Mouse (Mus musculus) forebrain, embryonic 14.5 days (tissue): ENCODE results near the gene Serp2. TPM values are rescaled to one million over a fixed set of nuclear protein-coding genes. Genes with fewer than 3 reads are reported as not detected.
"Not testable (repeated sequence)": the region's sequence is repeated elsewhere in the genome, so short reads cannot be mapped to it uniquely, and the experiment has no call there.

Experiments used
- ATAC-seq: fragments of 200-750 bp; cut with Nextera tagmentation; 2 replicates; pipeline ENCODE4 v1.8.0; 2017; ENCODE audit warnings: mild to moderate bottlenecking, moderate library complexity
- DNase-seq: peaks from one replicate; pipeline ENCODE4 v3.0.0-alpha.2; 2015; ENCODE audit warnings: low spot score
- H3K27ac ChIP-seq: fragments of 300-500 bp; sonication (generic); 2 replicates; pipeline ENCODE4 v1.5.1; 2014; ENCODE audit warnings: low read depth, mild to moderate bottlenecking, control low read depth, low read length, moderate library complexity
- H3K27me3 ChIP-seq: fragments of 300-500 bp; sonication (generic); replicated peaks from 2 replicates; pipeline ENCODE4 v1.6.1; 2014; ENCODE audit warnings: low read length, control low read depth, mixed read lengths; ENCODE audit not compliant: control insufficient read depth, insufficient read depth
- H3K36me3 ChIP-seq: fragments of 300-500 bp; sonication (generic); 2 replicates; pipeline ENCODE4 v1.6.1; 2014; ENCODE audit warnings: low read length, control low read depth; ENCODE audit not compliant: control insufficient read depth, insufficient read depth
- H3K4me1 ChIP-seq: fragments of 300-500 bp; sonication (generic); 2 replicates; pipeline ENCODE4 v1.6.1; 2014; ENCODE audit warnings: antibody characterized with exemption, low read length, control low read depth; ENCODE audit not compliant: control insufficient read depth, insufficient read depth
- H3K4me2 ChIP-seq: fragments of 300-500 bp; sonication (generic); 2 replicates; pipeline ENCODE4 v1.6.1; 2014; ENCODE audit warnings: mild to moderate bottlenecking, control low read depth, low read length
- H3K4me3 ChIP-seq: fragments of 300-500 bp; sonication (generic); 2 replicates; pipeline ENCODE4 v1.5.1; 2014; ENCODE audit warnings: low read depth, low read length, control low read depth
- H3K9ac ChIP-seq: fragments of 300-500 bp; sonication (generic); 2 replicates; pipeline ENCODE4 v1.6.1; 2014; ENCODE audit warnings: mild to moderate bottlenecking, low read length, control low read depth, moderate library complexity
- H3K9me3 ChIP-seq: fragments of 300-500 bp; sonication (generic); replicated peaks from 2 replicates; pipeline ENCODE4 v1.6.1; 2016; ENCODE audit warnings: low read length, control low read depth, mixed read lengths; ENCODE audit not compliant: control insufficient read depth
- WGBS: fragments of 180-500 bp; shearing (Covaris S2); extraction: QIAGEN DNeasy Blood & Tissue Kit; methylation state at CpG from one replicate; pipeline ENCODE4 v1.1.7; 2014; 5-methylcytosine and 5-hydroxymethylcytosine counted together
- polyA plus RNA-seq: library from polyadenylated mRNA; unstranded; fragments of >200 nt; fragmentation: Nextera tagmentation; extraction: Ambion mirVana; gene quantifications from 2 replicates; pipeline ENCODE4 v1.2.1, GENCODE M21; 2014

Serp2 gene
- polyA plus RNA-seq, 1 experiment from 2014 or later = 147 TPM

DNA sequence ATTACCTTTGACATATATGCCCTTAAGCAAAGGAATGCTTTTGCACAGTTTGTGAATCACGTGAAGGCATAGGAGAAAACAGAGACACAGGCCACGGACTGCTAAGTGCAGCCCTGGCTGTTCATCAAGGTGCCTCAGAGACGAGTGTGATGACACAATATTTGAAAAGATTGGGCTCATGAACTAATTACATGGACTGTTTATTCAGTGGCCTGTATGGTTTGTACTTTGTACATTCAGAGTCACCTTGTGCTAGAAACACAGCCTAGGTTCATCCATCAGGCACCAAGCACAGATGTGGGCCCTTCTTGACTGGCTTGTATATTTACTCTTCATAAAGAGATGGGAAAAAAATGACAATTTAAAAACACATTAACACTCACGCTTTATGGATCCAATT, 9.5 kb upstream of the Serp2 start:
- H3K4me1 ChIP-seq = no peaks in the 10 kb centered on the region
- no peak overlapping the region for H3K4me2 ChIP-seq
- DNase-seq = no peak
- no peaks in the 10 kb centered on the region for H3K9me3 ChIP-seq
- H3K27me3 ChIP-seq = no peaks in the 10 kb centered on the region
- WGBS = 81% methylated on average over 4 of the region's 4 CpGs
- no peak overlapping the region for H3K9ac ChIP-seq
- no peaks in the 10 kb centered on the region for H3K36me3 ChIP-seq
- ATAC-seq = no peak
- H3K27ac ChIP-seq = no peak overlapping the region
- H3K4me3 ChIP-seq = no peak overlapping the region

DNA sequence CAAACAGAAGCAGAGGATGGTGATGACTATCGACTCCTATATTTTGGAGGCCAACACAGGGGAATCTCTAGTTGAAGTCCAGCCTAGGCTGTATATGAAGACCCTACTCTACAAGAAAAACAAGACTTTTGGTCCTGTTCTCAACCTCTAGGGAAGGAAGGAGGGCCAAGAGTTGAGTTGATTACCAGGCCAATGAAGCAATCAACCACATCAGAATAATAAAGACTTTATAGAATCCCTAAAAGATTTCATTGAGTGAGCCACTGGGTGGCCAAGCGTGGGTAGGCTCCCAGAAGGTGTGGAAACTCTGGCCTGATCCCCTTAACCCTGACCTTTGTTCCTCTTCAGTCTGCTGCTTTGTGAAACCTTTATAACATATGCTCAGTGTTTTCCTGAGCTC, 2.5 kb upstream of the Serp2 start:
- Histone ChIP-seq H3K27ac (no peak overlapping the region), H3K4me1 (no peaks in the 10 kb centered on the region), H3K36me3 (no peaks in the 10 kb centered on the region), H3K27me3 (no peaks in the 10 kb centered on the region), H3K4me2 (no peak overlapping the region), H3K9me3 (no peaks in the 10 kb centered on the region), H3K9ac (no peak overlapping the region), H3K4me3 (no peak overlapping the region)
- WGBS = 89% methylated on average over 2 of the region's 2 CpGs
- ATAC-seq (no peak), DNase-seq (no peak)

DNA sequence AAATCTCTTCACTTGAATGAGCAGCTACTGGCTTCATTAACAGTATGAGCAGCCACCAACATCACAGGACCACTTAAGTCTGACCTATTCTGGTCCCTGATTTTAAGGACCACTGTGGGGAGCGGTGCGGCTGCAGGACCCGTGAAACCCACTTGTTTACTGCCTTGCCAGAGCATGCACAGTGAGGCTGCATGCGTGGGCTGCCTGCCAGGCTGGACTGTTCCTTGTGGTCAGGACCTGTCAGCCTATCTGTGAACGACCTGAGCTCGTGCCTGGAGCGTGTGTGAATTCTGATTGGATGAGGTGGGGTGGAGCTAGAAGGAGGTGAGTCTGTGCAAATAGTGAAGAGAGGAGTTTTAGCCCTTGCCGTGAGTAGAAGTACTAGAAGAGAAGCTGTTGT, 1.5 kb upstream of the Serp2 start:
- not testable (repeated sequence) for H3K4me2 ChIP-seq, H3K27me3 ChIP-seq, ATAC-seq, H3K27ac ChIP-seq, DNase-seq, H3K9ac ChIP-seq, H3K36me3 ChIP-seq, H3K9me3 ChIP-seq, H3K4me3 ChIP-seq, H3K4me1 ChIP-seq
- WGBS = 63% methylated on average over 8 of the region's 8 CpGs

DNA sequence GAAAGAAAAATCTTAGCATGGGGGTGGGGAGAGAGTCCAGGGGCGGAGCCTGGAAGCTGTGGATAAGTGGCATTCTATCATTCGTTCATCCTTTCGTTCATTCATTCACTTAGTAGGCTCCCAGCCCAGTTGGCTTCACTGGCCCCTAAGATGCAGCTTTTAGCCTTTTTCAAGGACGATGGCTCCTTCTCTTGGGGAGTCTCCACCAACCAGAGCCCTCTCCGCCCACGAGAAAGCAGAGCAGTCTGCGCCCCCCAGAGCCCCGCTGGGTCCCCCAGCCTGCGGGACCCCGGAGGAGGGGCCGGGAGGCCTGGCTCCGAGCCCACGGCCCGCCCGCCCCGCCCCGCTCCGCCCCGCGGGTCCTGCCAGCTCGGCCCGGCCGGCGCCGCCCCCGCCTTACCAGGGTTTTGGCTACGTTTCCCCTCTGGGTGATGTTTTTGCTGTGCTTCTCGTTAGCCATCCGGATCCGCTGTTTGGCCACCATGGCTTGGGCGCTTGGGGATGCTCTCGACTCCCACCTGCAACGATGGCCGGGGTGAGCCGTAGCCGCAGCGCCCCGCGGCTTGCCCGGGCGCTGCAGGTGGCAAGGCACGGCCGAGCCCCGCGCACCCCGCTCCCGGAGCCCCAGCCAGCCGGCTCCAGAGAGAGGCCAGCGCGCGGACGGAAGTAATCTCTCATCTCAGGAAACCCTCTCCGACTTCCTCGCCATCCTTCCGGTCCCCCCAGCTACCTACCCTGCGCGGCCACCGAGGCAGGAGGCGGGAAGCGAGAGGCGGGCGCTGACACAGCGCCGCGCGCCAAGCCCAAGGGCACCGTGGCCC, 448 bp downstream of the Serp2 start:
- peak overlapping the region; percentile 83 for H3K27ac ChIP-seq
- peak overlapping the region; percentile 71 for H3K4me3 ChIP-seq
- H3K9me3 ChIP-seq = no peaks in the 10 kb centered on the region
- no peaks in the 10 kb centered on the region for H3K36me3 ChIP-seq
- no peaks in the 10 kb centered on the region for H3K27me3 ChIP-seq
- peak; percentile 75 for DNase-seq
- ATAC-seq = peak; percentile 81
- H3K4me1 ChIP-seq = no peaks in the 10 kb centered on the region
- WGBS = under 1% methylated on average over 65 of the region's 67 CpGs
- H3K9ac ChIP-seq = peak overlapping the region; percentile 88
- H3K4me2 ChIP-seq = peak overlapping the region; percentile 59

DNA sequence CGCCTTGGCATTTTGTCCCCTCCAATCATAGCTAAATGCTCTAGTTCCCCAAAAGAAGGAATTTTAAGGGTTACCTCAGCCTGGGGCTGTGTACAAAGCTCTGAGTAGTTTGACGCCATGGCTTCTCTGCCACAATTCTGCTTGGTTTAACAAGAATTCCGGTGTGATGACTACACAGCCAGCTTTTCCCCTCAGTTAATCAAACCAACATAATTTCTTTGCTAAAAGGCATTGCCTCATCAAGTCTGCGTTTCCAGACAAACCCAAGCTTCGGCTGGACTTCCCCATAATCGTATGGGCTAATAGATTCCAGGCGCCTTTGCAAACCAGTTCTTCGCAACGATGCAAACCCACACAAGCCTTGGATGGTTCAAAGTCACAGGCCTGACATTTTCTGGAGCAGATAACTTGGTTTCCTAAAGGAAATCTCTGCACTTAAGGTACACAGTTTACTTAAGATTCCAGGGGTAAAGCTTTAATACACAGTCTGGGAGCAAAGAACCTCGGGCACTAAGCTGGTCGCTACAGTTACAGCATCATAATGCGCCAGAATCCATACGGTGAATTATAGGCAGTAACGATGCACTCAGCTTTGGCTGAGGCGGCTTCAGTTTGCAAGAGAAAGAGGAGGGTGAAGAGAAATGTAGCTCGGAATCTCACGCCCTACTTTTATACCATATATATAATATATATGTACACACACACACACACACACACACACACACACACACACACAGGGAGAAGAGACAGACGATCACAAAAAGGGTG, 1.2 kb downstream of the Serp2 start:
- H3K27ac ChIP-seq = peak overlapping the region; percentile 83
- H3K4me2 ChIP-seq = peak overlapping the region; percentile 59
- DNase-seq = peak; percentile 59
- H3K4me3 ChIP-seq = peak overlapping the region; percentile 71
- H3K9ac ChIP-seq = peak overlapping the region; percentile 88
- no peaks in the 10 kb centered on the region for H3K36me3 ChIP-seq
- no peaks in the 10 kb centered on the region for H3K27me3 ChIP-seq
- H3K9me3 ChIP-seq = no peaks in the 10 kb centered on the region
- ATAC-seq = no peak
- 48% methylated on average over 18 of the region's 18 CpGs for WGBS
- no peaks in the 10 kb centered on the region for H3K4me1 ChIP-seq

DNA sequence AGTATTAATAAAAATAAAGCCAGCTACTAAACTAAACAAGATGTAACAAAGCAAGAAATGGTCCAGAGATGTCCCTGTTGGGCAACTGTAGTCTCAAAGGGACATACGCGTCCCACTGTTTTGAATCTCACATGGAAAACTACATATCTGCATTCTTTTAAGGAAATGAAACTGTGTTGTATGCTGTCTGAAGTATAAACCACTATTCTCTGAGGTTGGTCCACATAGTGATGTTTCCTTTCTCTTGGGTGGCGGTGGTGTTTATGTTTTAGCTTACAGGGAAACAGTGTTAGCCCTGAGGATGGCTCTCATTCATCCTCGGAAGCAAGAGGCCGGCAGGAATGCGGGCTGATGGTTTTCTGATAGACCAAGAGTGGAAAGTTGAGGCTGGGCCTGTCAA, 12.6 kb downstream of the Serp2 start:
- Histone ChIP-seq H3K4me2 (no peak overlapping the region), H3K27ac (no peak overlapping the region), H3K9me3 (no peaks in the 10 kb centered on the region), H3K4me3 (no peak overlapping the region), H3K4me1 (no peaks in the 10 kb centered on the region), H3K36me3 (no peaks in the 10 kb centered on the region), H3K27me3 (no peaks in the 10 kb centered on the region), H3K9ac (no peak overlapping the region)
- no peak for DNase-seq
- ATAC-seq = no peak
- 91% methylated on average over 6 of the region's 6 CpGs for WGBS

DNA sequence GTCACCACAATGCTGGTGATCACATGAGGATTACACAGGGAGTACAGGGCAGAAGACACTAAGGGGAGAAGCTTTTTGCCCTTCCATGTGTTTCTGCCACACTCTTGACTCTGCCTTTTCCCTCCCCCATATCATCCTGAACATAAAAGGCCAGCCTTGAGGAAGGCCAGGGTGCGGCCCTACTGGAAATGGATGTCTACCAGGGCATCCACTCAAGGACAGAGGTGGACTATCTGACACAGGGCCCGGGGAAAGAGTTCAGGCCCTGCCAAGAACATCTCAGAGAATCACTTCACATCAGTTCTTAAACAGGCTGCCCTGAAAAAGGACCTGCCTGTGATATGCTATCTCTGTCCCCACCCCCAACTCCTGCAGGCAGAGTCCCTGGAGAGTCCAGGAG, 15.3 kb downstream of the Serp2 start:
- Histone ChIP-seq H3K4me3 (no peak overlapping the region), H3K9me3 (no peaks in the 10 kb centered on the region), H3K9ac (no peak overlapping the region), H3K27ac (no peak overlapping the region), H3K4me1 (no peaks in the 10 kb centered on the region), H3K4me2 (no peak overlapping the region), H3K27me3 (no peaks in the 10 kb centered on the region), H3K36me3 (no peaks in the 10 kb centered on the region)
- 86% methylated on average over 2 of the region's 2 CpGs for WGBS
- DNase-seq = no peak
- ATAC-seq = no peak

DNA sequence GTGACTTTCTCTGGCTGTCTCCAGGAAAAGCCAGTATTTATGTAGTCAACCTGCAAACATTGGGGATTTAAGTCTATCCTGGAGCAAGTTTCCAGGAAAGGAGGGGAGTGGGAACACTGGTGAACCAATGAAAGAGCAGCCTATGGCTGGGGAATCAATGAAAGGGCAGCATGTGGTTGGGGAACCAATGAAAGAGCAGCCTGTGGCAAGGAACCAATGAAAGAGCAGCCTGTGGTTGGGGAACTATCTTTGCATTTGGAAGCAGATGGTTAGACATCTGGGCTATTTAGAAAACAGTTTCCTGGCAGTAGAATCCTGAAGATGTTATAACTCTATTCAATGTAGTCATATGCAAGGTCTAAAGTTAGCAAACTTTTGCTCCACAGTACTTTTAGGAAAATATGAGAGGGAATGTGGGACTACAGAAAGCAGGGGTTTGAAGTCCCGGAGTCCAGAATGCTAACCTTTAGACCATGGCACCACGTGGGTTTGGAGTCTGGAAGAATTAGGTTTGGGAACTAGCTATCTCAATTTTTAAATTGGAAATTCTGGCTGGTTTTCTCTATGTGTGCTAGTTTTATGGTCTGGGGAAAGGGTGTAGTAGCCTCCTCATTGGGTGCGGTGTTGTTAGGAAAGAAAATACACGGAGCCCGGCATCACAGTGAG, 16.6 kb downstream of the Serp2 start:
- Histone ChIP-seq H3K4me2 (no peak overlapping the region), H3K27ac (no peak overlapping the region), H3K9me3 (no peaks in the 10 kb centered on the region), H3K36me3 (no peaks in the 10 kb centered on the region), H3K9ac (no peak overlapping the region), H3K27me3 (no peaks in the 10 kb centered on the region), H3K4me3 (no peak overlapping the region), H3K4me1 (no peaks in the 10 kb centered on the region)
- peak; percentile 17 for DNase-seq
- 93% methylated on average over 5 of the region's 5 CpGs for WGBS
- no peak for ATAC-seq
